Comparison of ENCODE assay signal across 17 mouse cellular contexts in the genomic region with DNA sequence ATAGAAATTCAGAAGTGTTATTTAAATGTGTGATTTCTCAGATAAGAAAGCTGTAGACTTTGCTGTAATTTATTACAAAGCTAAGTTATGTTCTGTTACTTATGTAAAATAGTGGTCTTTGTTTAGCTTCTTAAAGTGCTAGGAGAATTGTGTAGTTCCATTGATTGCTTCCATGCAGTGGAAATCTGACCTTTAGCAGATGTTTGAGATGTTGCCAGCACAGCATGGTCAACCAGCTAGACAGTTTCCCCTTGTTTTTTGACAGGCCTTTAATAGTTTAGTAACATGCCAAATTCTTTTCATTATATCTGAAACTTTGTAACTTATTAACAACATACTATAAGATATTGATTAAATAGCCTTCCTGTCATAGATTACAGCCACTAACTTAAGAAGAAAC. TPM values are rescaled to one million over a fixed set of nuclear protein-coding genes. Genes with fewer than 3 reads are reported as not detected.
DNase-seq lines count a peak whose midpoint lies in the region; ATAC-seq and TF ChIP-seq lines count a peak whose summit lies in the region.
"Had no signal": no experiment of that assay in that cellular context is flagged by ENCODE, and none has a peak within 500 bp of the region (broad histone marks: within the 10 kb centered on the region; RNA-seq: fewer than 3 reads in every experiment).

No protein-coding gene starts in this region.

- TF ChIP-seq POLR2A in kidney, adult 2 months (IDR thresholded peaks at IDR 0.05; ENCODE audit: low read depth, low read length), result no peak

- TF ChIP-seq CTCF in kidney, adult 2 months (conservative IDR thresholded peaks at IDR 0.05; ENCODE audit: insufficient read depth, insufficient read length, low read depth, low read length), result no peak
- no peak for TF ChIP-seq CTCF in lung, postnatal 0 days (IDR thresholded peaks at IDR 0.05)

- ATAC-seq in kidney, embryonic 15.5 days (replicated peaks; ENCODE audit: low FRiP score), result no peak
- ATAC-seq in lung, postnatal 0 days, result no peak
- ATAC-seq: intestine, embryonic 16.5 days had no signal

- H3K27me3 ChIP-seq in kidney, adult 2 months (replicated peaks; ENCODE audit: control insufficient read depth, insufficient read depth, low read length), result no peaks in the 10 kb centered on the region
- no peaks in the 10 kb centered on the region for H3K27me3 ChIP-seq in kidney, embryonic 15.5 days
- H3K27me3 ChIP-seq in lung, postnatal 0 days (replicated peaks; ENCODE audit: insufficient read depth, low read length), result no peaks in the 10 kb centered on the region

- H3K9me3 ChIP-seq in kidney, embryonic 15.5 days (replicated peaks), result no peaks in the 10 kb centered on the region
- H3K9me3 ChIP-seq in lung, postnatal 0 days (ENCODE audit: low read length), result no peaks in the 10 kb centered on the region

- no peak overlapping the region for H3K4me2 ChIP-seq in kidney, embryonic 15.5 days
- no peak overlapping the region for H3K4me2 ChIP-seq in lung, postnatal 0 days (replicated peaks; ENCODE audit: low read depth, low read length)
- H3K4me2 ChIP-seq: liver, embryonic 11.5 days had no signal

- peaks cover 3% of the 10 kb centered on the region; the same call in 1 of the 2 replicates for H3K4me1 ChIP-seq in kidney, adult 2 months (ENCODE audit: control insufficient read depth, insufficient read depth, low read length)
- H3K4me1 ChIP-seq in kidney, embryonic 15.5 days, result no peaks in the 10 kb centered on the region
- no peaks in the 10 kb centered on the region for H3K4me1 ChIP-seq in lung, postnatal 0 days (ENCODE audit: insufficient read depth, low read depth, low read length)

- H3K4me3 ChIP-seq in kidney, adult 2 months (ENCODE audit: insufficient read depth, low read depth, low read length), result no peak overlapping the region
- no peak overlapping the region for H3K4me3 ChIP-seq in kidney, embryonic 15.5 days (replicated peaks)
- H3K4me3 ChIP-seq in lung, postnatal 0 days (ENCODE audit: low read depth, low read length), result no peak overlapping the region

- H3K9ac ChIP-seq in kidney, embryonic 15.5 days, result no peak overlapping the region
- no peak overlapping the region for H3K9ac ChIP-seq in lung, postnatal 0 days (replicated peaks; ENCODE audit: low read depth)

- TF ChIP-seq EP300 in lung, postnatal 0 days (IDR thresholded peaks at IDR 0.05), result no peak

- no peaks in the 10 kb centered on the region for H3K36me3 ChIP-seq in kidney, adult 2 months (ENCODE audit: control insufficient read depth, insufficient read depth, low read length)
- no peaks in the 10 kb centered on the region for H3K36me3 ChIP-seq in kidney, embryonic 15.5 days
- H3K36me3 ChIP-seq in lung, postnatal 0 days (ENCODE audit: insufficient read depth, low read length), result no peaks in the 10 kb centered on the region

- peak; percentile 34 for DNase-seq in embryo, embryonic 10 days (ENCODE audit: low spot score)
- no peak for DNase-seq in embryo, embryonic 9.5 days (ENCODE audit: extremely low spot score)
- peak; percentile 48 for DNase-seq in kidney, adult 2 months
- DNase-seq in lung, postnatal 36 days, result peak; percentile 41
- no peak for DNase-seq in lung, postnatal 0 days (ENCODE audit: low spot score)
- no peak for DNase-seq in Muller cell, postnatal 12 days (ENCODE audit: inconsistent ontology term)
- DNase-seq in right cerebral cortex, adult 2 months (ENCODE audit: low spot score in 2 of 2), result no peak
- DNase-seq: adrenal gland, postnatal 25 days; B cell, adult 2 months; cerebellum, adult 11-12 months; retina, postnatal 1 day; spleen, adult 18-20 months; thymus, postnatal 4 days had no signal

- no peak overlapping the region for H3K27ac ChIP-seq in kidney, adult 2 months (ENCODE audit: insufficient read depth, low read depth, low read length)
- H3K27ac ChIP-seq in kidney, embryonic 15.5 days, result no peak overlapping the region
- no peak overlapping the region for H3K27ac ChIP-seq in lung, postnatal 0 days (ENCODE audit: low read length)
- H3K27ac ChIP-seq: stomach, postnatal 0 days had no signal

RNA-seq across cellular contexts. Expression of gene Reep3, which starts 46.9 kb away (rescaled TPM):
- 22.2 and 26.0 TPM in 2 replicates for polyA plus RNA-seq in kidney, adult 2 months (2012; rRNA removed)
- polyA plus RNA-seq in kidney, embryonic 15.5 days (2015; fragmentation: Nextera tagmentation; extraction: Ambion mirVana), result 47.0 and 49.1 TPM in 2 replicates
- polyA plus RNA-seq in lung, postnatal 0 days (2015; fragmentation: Nextera tagmentation; extraction: Ambion mirVana), result 38.4 and 43.8 TPM in 2 replicates

RNA-seq across cellular contexts. Expression of gene Jmjd1c, which starts 47.7 kb away (rescaled TPM):
- polyA plus RNA-seq in kidney, adult 2 months (2012; rRNA removed), result 9.4 and 10.0 TPM in 2 replicates
- polyA plus RNA-seq in kidney, embryonic 15.5 days (2015; fragmentation: Nextera tagmentation; extraction: Ambion mirVana), result 38.0 and 42.6 TPM in 2 replicates
- 43.8 and 44.6 TPM in 2 replicates for polyA plus RNA-seq in lung, postnatal 0 days (2015; fragmentation: Nextera tagmentation; extraction: Ambion mirVana)

Comparison
In these comparisons a context has a peak if more than half of its experiments do, and no peak if none do; other contexts are left out.
1. DNase-seq: peak in embryo, embryonic 10 days (single experiment), kidney, adult 2 months (single experiment) and lung, postnatal 36 days (single experiment); none in embryo, embryonic 9.5 days (single experiment), lung, postnatal 0 days (single experiment), Muller cell, postnatal 12 days (single experiment) and right cerebral cortex, adult 2 months (0 of 2).